Mouse (Mus musculus) splenic B cell, adult 2 months (primary cell): ENCODE results near the gene Wnt11.
A peak's percentile ranks its signal among the peaks of the same experiment; 100 is the strongest.

Experiments used
- DNase-seq: peaks from one replicate; pipeline ENCODE4 v3.0.0-alpha.2; 2011; ENCODE audit warnings: low read depth, low spot score
- H3K27me3 ChIP-seq: 2 replicates; pipeline ENCODE4 v1.6.1; 2012; ENCODE audit warnings: mild to moderate bottlenecking, low read length, moderate library complexity, mixed read lengths; ENCODE audit not compliant: control insufficient read depth, poor library complexity, insufficient read depth, severe bottlenecking
- H3K36me3 ChIP-seq: 2 replicates; pipeline ENCODE4 v1.6.1; 2012; ENCODE audit warnings: mild to moderate bottlenecking, low read length, moderate library complexity, mixed read lengths; ENCODE audit not compliant: control insufficient read depth, poor library complexity, insufficient read depth, severe bottlenecking

Wnt11 gene

GRCm38 (mm10) chr7:98894305-98894704 is 59.4 kb downstream of the Wnt11 start:
- no peaks in the 10 kb centered on the region for H3K27me3 ChIP-seq
- no peak for DNase-seq
- peaks cover 5% of the 10 kb centered on the region for H3K36me3 ChIP-seq

GRCm38 (mm10) chr7:98894768-98895167 is 59.9 kb downstream of the Wnt11 start:
- H3K27me3 ChIP-seq: no peaks in the 10 kb centered on the region
- no peak for DNase-seq
- peaks cover 7% of the 10 kb centered on the region for H3K36me3 ChIP-seq

GRCm38 (mm10) chr7:98895501-98896095 is 60.7 kb downstream of the Wnt11 start:
- no peaks in the 10 kb centered on the region for H3K27me3 ChIP-seq
- DNase-seq: no peak

GRCm38 (mm10) chr7:98897323-98897722 is 62.4 kb downstream of the Wnt11 start:
- peaks cover 11% of the 10 kb centered on the region for H3K36me3 ChIP-seq
- no peaks in the 10 kb centered on the region for H3K27me3 ChIP-seq

More at GRCm38 (mm10) chr7:98895501-98896095, 60.7 kb downstream of the Wnt11 start:
- peaks cover 8% of the 10 kb centered on the region for H3K36me3 ChIP-seq

GRCm38 (mm10) chr7:98899815-98900214 is 64.9 kb downstream of the Wnt11 start:
- DNase-seq: no peak
- Histone ChIP-seq H3K36me3 (peaks cover 9% of the 10 kb centered on the region), H3K27me3 (no peaks in the 10 kb centered on the region)

More at GRCm38 (mm10) chr7:98897323-98897722, 62.4 kb downstream of the Wnt11 start:
- DNase-seq: no peak

- Histone ChIP-seq H3K36me3 (peaks cover 13% of the 10 kb centered on the region), H3K27me3 (no peaks in the 10 kb centered on the region)
- peak; percentile 39 for DNase-seq
Measured at GRCm38 (mm10) chr7:98901120-98901519, 66.2 kb downstream of the Wnt11 start.

GRCm38 (mm10) chr7:98903884-98904283 is 69.0 kb downstream of the Wnt11 start:
- no peaks in the 10 kb centered on the region for H3K27me3 ChIP-seq
- DNase-seq: no peak
- peaks cover 13% of the 10 kb centered on the region for H3K36me3 ChIP-seq
